Mouse (Mus musculus) stomach, postnatal 0 days (tissue): ENCODE measurements around the gene Ltv1. TPM values are rescaled to one million over a fixed set of nuclear protein-coding genes. Genes with fewer than 3 reads are reported as not detected.
A peak's percentile ranks its signal among the peaks of the same experiment; 100 is the strongest.

Source experiments
- ATAC-seq: fragments of 200-750 bp; cut with Nextera tagmentation; 2 replicates; pipeline ENCODE4 v1.8.0; 2017; ENCODE audit not compliant: low FRiP score, low TSS enrichment
- DNase-seq: peaks from one replicate; pipeline ENCODE4 v3.0.0-alpha.2; 2016; ENCODE audit warnings: low spot score
- H3K27ac ChIP-seq: fragments of 300-500 bp; sonication (generic); replicated peaks from 2 replicates; pipeline ENCODE4 v1.5.1; 2014; ENCODE audit warnings: mild to moderate bottlenecking, control low read depth
- H3K27me3 ChIP-seq: fragments of 300-500 bp; sonication (generic); 2 replicates; pipeline ENCODE4 v1.6.1; 2014; ENCODE audit warnings: low read length; ENCODE audit not compliant: control insufficient read depth, insufficient read depth
- H3K36me3 ChIP-seq: fragments of 300-500 bp; sonication (generic); 2 replicates; pipeline ENCODE4 v1.6.1; 2014; ENCODE audit warnings: low read length, mixed read lengths; ENCODE audit not compliant: control insufficient read depth, insufficient read depth
- H3K4me1 ChIP-seq: fragments of 300-500 bp; sonication (generic); replicated peaks from 2 replicates; pipeline ENCODE4 v1.6.1; 2014; ENCODE audit warnings: antibody characterized with exemption; ENCODE audit not compliant: control insufficient read depth, insufficient read depth
- H3K4me2 ChIP-seq: fragments of 300-500 bp; sonication (generic); replicated peaks from 2 replicates; pipeline ENCODE4 v1.6.1; 2014; ENCODE audit warnings: low read depth, mild to moderate bottlenecking, control low read depth, moderate library complexity
- H3K4me3 ChIP-seq: fragments of 300-500 bp; sonication (generic); 2 replicates; pipeline ENCODE4 v1.5.1; 2014; ENCODE audit warnings: low read depth, low read length, control low read depth
- H3K9ac ChIP-seq: fragments of 300-500 bp; sonication (generic); 2 replicates; pipeline ENCODE4 v1.6.1; 2014; ENCODE audit warnings: mild to moderate bottlenecking, low read length, control low read depth, mixed read lengths
- H3K9me3 ChIP-seq: fragments of 300-500 bp; sonication (generic); 2 replicates; pipeline ENCODE4 v1.6.1; 2016; ENCODE audit warnings: low read length; ENCODE audit not compliant: control insufficient read depth
- CTCF ChIP-seq: IDR thresholded peaks from 2 replicates; pipeline ENCODE4 v1.5.1; 2016; ENCODE audit warnings: antibody characterized with exemption, low read depth, mild to moderate bottlenecking, moderate library complexity
- EP300 ChIP-seq: optimal IDR thresholded peaks from 2 replicates; pipeline ENCODE3; 2016; ENCODE audit warnings: antibody characterized with exemption
- WGBS: fragments of 180-500 bp; shearing (Covaris S2); extraction: QIAGEN DNeasy Blood & Tissue Kit; methylation state at CpG from one replicate; pipeline ENCODE4 v1.1.7; 2014; 5-methylcytosine and 5-hydroxymethylcytosine counted together
- polyA plus RNA-seq: library from polyadenylated mRNA; unstranded; fragments of >200 nt; fragmentation: Nextera tagmentation; extraction: Ambion mirVana; gene quantifications from 2 replicates; pipeline ENCODE4 v1.2.1, GENCODE M21; 2015

Gene Ltv1
- polyA plus RNA-seq, 1 experiment from 2014 or later: 63.1 TPM

DNA sequence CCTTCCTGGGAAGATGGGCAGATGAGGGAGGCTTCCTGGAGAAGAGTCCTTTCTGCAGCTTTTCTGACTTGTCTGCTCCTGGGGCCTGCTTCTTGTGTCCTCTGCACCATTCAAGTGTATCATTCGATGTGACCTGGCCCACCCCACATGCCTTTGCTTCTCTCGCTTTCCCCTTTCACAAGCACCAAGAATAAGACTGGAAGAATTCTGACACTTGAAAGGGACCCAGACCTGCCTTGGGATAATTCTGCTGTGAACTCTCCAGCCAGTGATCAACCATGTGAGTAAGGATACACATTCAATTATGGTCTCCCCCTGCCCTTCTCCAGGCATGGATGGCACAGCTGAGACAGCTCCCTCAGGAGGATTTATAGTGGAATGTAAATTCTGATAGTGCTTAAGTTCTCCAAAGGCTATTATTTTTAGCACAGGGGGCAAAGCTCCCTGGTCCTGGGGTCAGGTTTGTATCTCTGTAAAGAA lies 40.2 kb upstream of the Ltv1 start:
- 0 out of 2 replicates have a peak overlapping the region, but pooled peaks have one; percentile 13 for H3K27ac ChIP-seq
- no peak overlapping the region for H3K4me3 ChIP-seq
- no peaks in the 10 kb centered on the region for H3K9me3 ChIP-seq
- 73% methylated on average over 2 of the region's 2 CpGs for WGBS
- H3K4me1 ChIP-seq: no peaks in the 10 kb centered on the region
- ATAC-seq (no peak), DNase-seq (no peak)
- H3K4me2 ChIP-seq: no peak overlapping the region
- H3K9ac ChIP-seq: no peak overlapping the region
- TF ChIP-seq EP300 (no peak), CTCF (no peak)
- peaks cover 5% of the 10 kb centered on the region; the same call in 1 of the 2 replicates for H3K36me3 ChIP-seq
- H3K27me3 ChIP-seq: no peaks in the 10 kb centered on the region

DNA sequence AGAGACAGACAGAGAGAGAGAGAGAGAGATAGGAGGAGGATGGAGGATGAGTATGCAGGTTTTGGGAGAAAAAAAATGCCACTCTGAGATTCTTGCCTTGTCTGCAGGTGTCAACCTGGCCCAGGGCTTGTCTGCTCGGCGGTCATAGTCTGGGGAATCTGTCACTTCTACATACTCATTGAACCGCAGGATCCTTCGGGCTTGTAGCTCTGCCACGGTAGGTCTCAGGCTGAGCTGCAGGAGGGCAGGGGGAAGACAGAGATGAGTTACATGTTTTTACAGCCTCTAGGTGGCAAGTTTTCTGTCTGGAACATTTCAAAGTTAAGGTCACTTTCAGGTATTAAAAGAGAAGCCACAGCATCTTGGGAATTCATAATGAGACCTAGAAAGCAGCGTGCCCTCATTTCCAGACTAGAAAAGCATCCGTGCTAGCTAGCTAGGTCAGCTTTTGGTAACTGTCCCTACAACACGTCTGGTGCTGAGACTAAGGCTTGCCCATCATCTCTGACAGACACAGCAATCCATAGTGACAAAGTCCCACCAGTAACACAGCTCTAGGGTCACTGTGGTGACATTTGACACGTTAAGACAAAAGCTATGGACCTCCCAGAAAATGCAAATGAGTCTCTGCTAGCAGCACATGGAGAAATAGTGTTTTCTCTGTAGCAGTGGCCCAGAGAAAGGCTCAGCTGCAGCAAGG lies 39.6 kb upstream of the Ltv1 start:
- Histone ChIP-seq H3K4me1 (no peaks in the 10 kb centered on the region), H3K4me2 (no peak overlapping the region), H3K27ac (0 out of 2 replicates have a peak overlapping the region, but pooled peaks have one; percentile 13), H3K9me3 (no peaks in the 10 kb centered on the region), H3K27me3 (no peaks in the 10 kb centered on the region), H3K9ac (no peak overlapping the region), H3K36me3 (peaks cover 5% of the 10 kb centered on the region; the same call in 1 of the 2 replicates), H3K4me3 (no peak overlapping the region)
- 74% methylated on average over 9 of the region's 9 CpGs for WGBS
- DNase-seq (no peak), ATAC-seq (no peak)
- TF ChIP-seq CTCF (no peak), EP300 (no peak)

DNA sequence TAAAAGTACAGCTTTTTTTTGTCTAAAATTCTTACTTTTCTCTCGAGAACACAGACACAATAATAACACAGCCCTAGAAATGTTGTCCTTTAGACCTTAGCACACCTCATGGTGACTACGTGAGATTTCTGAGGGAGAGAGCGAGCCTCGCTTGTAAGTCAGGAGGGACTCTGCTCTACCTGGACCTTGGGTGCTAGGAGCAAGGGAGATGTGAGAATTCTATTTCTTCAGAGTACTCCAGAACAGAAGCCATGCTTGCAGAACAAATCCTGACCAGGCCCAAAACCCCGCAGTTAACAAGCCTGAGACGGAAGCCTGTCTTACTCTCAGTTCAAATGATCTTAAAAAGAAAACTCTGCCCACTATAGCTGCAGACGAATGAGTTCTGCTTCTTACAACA lies 37.7 kb upstream of the Ltv1 start:
- no peak overlapping the region for H3K4me2 ChIP-seq
- H3K27ac ChIP-seq: no peak overlapping the region
- no peaks in the 10 kb centered on the region for H3K9me3 ChIP-seq
- H3K9ac ChIP-seq: no peak overlapping the region
- peaks cover 5% of the 10 kb centered on the region; the same call in 1 of the 2 replicates for H3K36me3 ChIP-seq
- H3K27me3 ChIP-seq: no peaks in the 10 kb centered on the region
- ATAC-seq (no peak), DNase-seq (no peak)
- H3K4me3 ChIP-seq: no peak overlapping the region
- 85% methylated on average over 7 of the region's 7 CpGs for WGBS
- H3K4me1 ChIP-seq: 0 out of 2 replicates have a peak, but pooled peaks cover 2% of the 10 kb centered on the region
- TF ChIP-seq EP300 (no peak), CTCF (no peak)

DNA sequence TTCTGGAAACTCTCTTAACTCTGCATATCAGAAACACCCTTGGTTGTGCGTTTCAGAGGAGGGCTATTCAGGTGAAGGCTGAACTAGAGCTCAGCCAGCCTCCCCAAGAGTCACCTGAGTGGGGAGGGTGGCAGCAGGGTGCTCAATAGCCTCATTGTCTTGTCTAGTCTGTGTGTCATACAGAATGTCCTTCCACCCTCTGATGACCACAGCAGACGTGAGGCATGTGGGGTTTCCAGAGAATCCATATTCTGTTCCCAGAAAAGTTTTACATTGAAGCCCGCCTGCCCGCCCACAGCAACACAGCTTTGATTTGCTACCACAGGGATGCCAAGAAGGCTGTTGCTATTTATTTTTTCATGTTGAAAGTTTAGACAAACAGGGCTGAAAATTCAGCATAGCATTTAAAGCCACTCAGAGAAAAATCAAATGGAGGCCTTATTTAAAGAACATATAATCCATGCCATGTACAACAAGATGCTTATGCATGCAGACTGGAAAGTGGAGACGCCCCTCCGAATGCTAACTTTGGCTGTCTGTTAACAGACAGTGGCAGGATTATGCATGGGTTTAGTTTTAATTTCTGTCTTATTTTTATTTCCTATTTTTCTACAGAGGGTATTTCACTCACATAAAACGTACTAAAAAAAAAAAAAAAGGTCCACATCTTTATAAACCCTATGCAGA lies 32.6 kb upstream of the Ltv1 start:
- Histone ChIP-seq H3K4me1 (0 out of 2 replicates have a peak, but pooled peaks cover 2% of the 10 kb centered on the region), H3K4me3 (no peak overlapping the region), H3K9me3 (no peaks in the 10 kb centered on the region), H3K36me3 (peaks cover 7% of the 10 kb centered on the region; the same call in 1 of the 2 replicates), H3K9ac (no peak overlapping the region), H3K27me3 (no peaks in the 10 kb centered on the region), H3K27ac (peak overlapping the region; percentile 35; the same call in 1 of the 2 replicates), H3K4me2 (no peak overlapping the region)
- WGBS: 73% methylated on average over 7 of the region's 7 CpGs
- no peak for TF ChIP-seq CTCF
- ATAC-seq (no peak), DNase-seq (no peak)

DNA sequence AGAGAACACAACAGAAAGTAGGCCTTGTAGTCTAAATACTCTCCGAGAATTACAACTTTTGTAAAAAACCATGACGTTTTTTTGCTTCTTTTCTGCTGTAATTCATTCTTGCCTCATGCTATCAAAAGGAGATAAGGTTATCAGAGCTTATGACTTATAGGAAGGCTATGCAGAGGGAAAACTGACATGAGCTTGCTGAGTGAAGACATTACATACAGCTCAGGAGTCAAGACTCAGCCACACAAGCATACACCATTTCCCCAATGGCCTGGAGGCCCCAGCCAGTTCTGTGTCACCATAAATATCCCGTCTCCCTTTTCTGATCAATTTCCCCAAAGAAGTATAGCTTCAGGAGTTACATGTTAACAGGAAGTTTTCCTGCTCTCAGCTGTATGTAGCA lies 29.2 kb upstream of the Ltv1 start:
- no peak for TF ChIP-seq CTCF
- no peak for TF ChIP-seq EP300
- ATAC-seq: no peak
- no peak overlapping the region for H3K9ac ChIP-seq
- no peaks in the 10 kb centered on the region for H3K27me3 ChIP-seq
- H3K9me3 ChIP-seq: no peaks in the 10 kb centered on the region
- 87% methylated on average over 3 of the region's 3 CpGs for WGBS
- no peak overlapping the region for H3K4me2 ChIP-seq
- H3K4me3 ChIP-seq: no peak overlapping the region
- H3K36me3 ChIP-seq: 0 out of 2 replicates have a peak, but pooled peaks cover 2% of the 10 kb centered on the region
- H3K4me1 ChIP-seq: 0 out of 2 replicates have a peak, but pooled peaks cover 2% of the 10 kb centered on the region
- no peak for DNase-seq
- no peak overlapping the region for H3K27ac ChIP-seq

DNA sequence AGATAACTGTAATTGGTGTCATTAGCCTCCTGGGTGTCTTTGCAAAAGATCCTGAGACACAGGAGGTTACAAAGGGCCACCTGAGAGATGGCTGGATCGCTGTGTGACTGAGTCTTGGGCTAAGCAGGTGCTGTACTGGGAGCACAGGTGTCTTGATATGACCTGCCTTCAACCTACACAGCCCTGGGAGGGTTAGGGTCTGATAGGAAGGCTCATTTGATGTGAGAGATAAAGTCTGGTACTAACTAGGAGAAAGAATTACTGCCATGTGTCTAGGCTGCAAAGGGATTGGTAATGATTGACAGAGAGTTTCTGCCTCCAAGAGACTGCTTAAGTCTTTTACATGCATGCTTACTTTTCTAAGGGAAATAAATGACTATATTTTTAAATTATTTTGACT lies 27.1 kb upstream of the Ltv1 start:
- 71% methylated on average over 1 of the region's 1 CpGs for WGBS
- TF ChIP-seq CTCF: no peak
- TF ChIP-seq EP300: no peak
- Histone ChIP-seq H3K4me1 (no peaks in the 10 kb centered on the region), H3K36me3 (0 out of 2 replicates have a peak, but pooled peaks cover 2% of the 10 kb centered on the region), H3K9ac (no peak overlapping the region), H3K4me2 (no peak overlapping the region), H3K4me3 (no peak overlapping the region), H3K27me3 (no peaks in the 10 kb centered on the region), H3K9me3 (no peaks in the 10 kb centered on the region), H3K27ac (no peak overlapping the region)
- DNase-seq (no peak), ATAC-seq (no peak)
